Mouse (Mus musculus): Measurements from ENCODE around the gene Mpp6.

DNA sequence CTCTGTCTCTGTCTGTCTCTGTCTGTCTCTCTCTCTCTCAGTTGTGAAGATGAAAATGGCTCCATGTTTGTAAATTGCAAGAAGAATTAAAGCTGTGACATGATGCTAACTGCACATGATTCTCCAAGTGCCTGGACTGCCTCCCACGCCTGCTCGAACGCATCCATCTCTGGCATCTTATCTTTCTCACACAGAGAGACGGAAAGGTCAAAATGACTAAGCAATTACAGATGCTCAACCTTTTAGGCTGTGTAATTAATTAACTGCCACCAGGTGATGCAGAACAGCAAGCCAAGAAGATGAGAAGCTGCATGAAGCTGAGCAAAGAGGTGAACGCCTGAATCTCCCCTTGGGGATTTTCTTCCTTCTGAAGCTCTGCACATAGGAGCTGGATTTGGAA, 130.4 kb downstream of the Mpp6 start:
- no peak for TF ChIP-seq POLR2A (IDR thresholded peaks at IDR 0.05; ENCODE audit: control insufficient read depth, low read depth, low read length)
- TF ChIP-seq CTCF (IDR thresholded peaks at IDR 0.05; ENCODE audit: control insufficient read depth, insufficient read depth, insufficient replicate concordance, low read depth, low read length): no peak
